Comparison of ENCODE assay signal across 10 mouse cellular contexts in genomic region chr12:108365340-108365739, GRCm38 (mm10). TPM values are rescaled to one million over a fixed set of nuclear protein-coding genes. Genes with fewer than 3 reads are reported as not detected.
DNase-seq lines count a peak whose midpoint lies in the region; ATAC-seq and TF ChIP-seq lines count a peak whose summit lies in the region.
"Had no signal": no experiment of that assay in that cellular context is flagged by ENCODE, and none has a peak within 500 bp of the region (broad histone marks: within the 10 kb centered on the region; RNA-seq: fewer than 3 reads in every experiment).

No protein-coding gene starts in this region.

- TF ChIP-seq CTCF in layer of hippocampus, adult 2 months (conservative IDR thresholded peaks at IDR 0.05), result peak; percentile 53
- TF ChIP-seq CTCF in brain, embryonic 14.5 days (IDR thresholded peaks at IDR 0.05; ENCODE audit: borderline replicate concordance, extremely low read depth, insufficient read depth, insufficient read length), result peak; percentile 21; the same call in 1 of the 2 replicates
- peak; percentile 63 for TF ChIP-seq CTCF in stomach, postnatal 0 days (IDR thresholded peaks at IDR 0.05; ENCODE audit: low read depth)

- peak; percentile 70 for TF ChIP-seq EP300 in stomach, postnatal 0 days (optimal IDR thresholded peaks at IDR 0.05)

- ATAC-seq in stomach, postnatal 0 days (ENCODE audit: low FRiP score, low TSS enrichment), result peak; percentile 81
- ATAC-seq in megakaryocyte-erythroid progenitor cell, adult 5-6 weeks (replicated peaks; ENCODE audit: low FRiP score, low TSS enrichment, poor library complexity, severe bottlenecking), result no peak

- no peak for DNase-seq in layer of hippocampus, adult 2 months (ENCODE audit: low spot score in 2 of 2)
- DNase-seq in layer of hippocampus, adult 9-11 months, result no peak
- DNase-seq in brain, embryonic 14.5 days (ENCODE audit: low read depth), result peak; percentile 75
- peak; percentile 50 to 76 for DNase-seq in gastrocnemius, postnatal 4 days (ENCODE audit: low spot score in 2 of 2)
- peak; percentile 79 for DNase-seq in kidney, postnatal 10 days
- DNase-seq in stomach, postnatal 0 days (ENCODE audit: low spot score), result peak; percentile 85
- DNase-seq in thymus, postnatal 4 days, result no peak

- H3K4me2 ChIP-seq in stomach, postnatal 0 days (replicated peaks; ENCODE audit: low read depth), result no peak overlapping the region
- H3K4me2 ChIP-seq: midbrain, embryonic 12.5 days had no signal

- H3K4me1 ChIP-seq in stomach, postnatal 0 days (replicated peaks; ENCODE audit: control insufficient read depth, insufficient read depth), result no peaks in the 10 kb centered on the region

- no peak overlapping the region for H3K4me3 ChIP-seq in layer of hippocampus, adult 2 months
- H3K4me3 ChIP-seq in stomach, postnatal 0 days (ENCODE audit: low read depth, low read length), result no peak overlapping the region
- H3K4me3 ChIP-seq: erythroblast, embryonic 14.5 days; midbrain, embryonic 12.5 days had no signal

- 10% methylated on average over 3 of the region's 3 CpGs for WGBS in stomach, postnatal 0 days

- H3K9me3 ChIP-seq in stomach, postnatal 0 days (ENCODE audit: control insufficient read depth, low read length), result no peaks in the 10 kb centered on the region
- H3K9me3 ChIP-seq: midbrain, embryonic 12.5 days had no signal

- no peaks in the 10 kb centered on the region for H3K36me3 ChIP-seq in stomach, postnatal 0 days (ENCODE audit: control insufficient read depth, insufficient read depth, low read length)
- H3K36me3 ChIP-seq: midbrain, embryonic 12.5 days had no signal

- H3K27ac ChIP-seq in layer of hippocampus, adult 2 months, result no peak overlapping the region
- H3K27ac ChIP-seq in stomach, postnatal 0 days (replicated peaks), result peak overlapping the region; percentile 75
- H3K27ac ChIP-seq: midbrain, embryonic 12.5 days had no signal

- H3K9ac ChIP-seq in stomach, postnatal 0 days (ENCODE audit: low read length), result no peak overlapping the region
- H3K9ac ChIP-seq: midbrain, embryonic 12.5 days had no signal

- H3K27me3 ChIP-seq in stomach, postnatal 0 days (ENCODE audit: control insufficient read depth, insufficient read depth, low read length), result no peaks in the 10 kb centered on the region
- H3K27me3 ChIP-seq: midbrain, embryonic 12.5 days had no signal

- no peak for TF ChIP-seq POLR2A in brain, embryonic 14.5 days (IDR thresholded peaks at IDR 0.05; ENCODE audit: borderline replicate concordance, extremely low read depth, insufficient read depth, insufficient read length, poor library complexity, severe bottlenecking)

RNA-seq across cellular contexts. Expression of gene Eml1, which starts 5.4 kb away (rescaled TPM):
- 10 to 100 TPM; 46.6 to 47.4 TPM for total RNA-seq in layer of hippocampus, adult 2 months (2021)
- 40.9 and 45.6 TPM in 2 replicates for polyA plus RNA-seq in brain, embryonic 14.5 days (2012; rRNA removed)
- 100 to 1,000 TPM; 103 to 112 TPM for total RNA-seq in gastrocnemius, postnatal 4 days (2021)
- polyA plus RNA-seq in stomach, postnatal 0 days (2015; fragmentation: Nextera tagmentation; extraction: Ambion mirVana), result 53.8 and 54.6 TPM in 2 replicates
- not detected in 2 replicates for total RNA-seq in megakaryocyte-erythroid progenitor cell, adult 5-6 weeks (2014; fragmentation: Nextera tagmentation)
- not detected in 2 replicates for total RNA-seq in megakaryocyte-erythroid progenitor cell, adult 5-6 weeks (2017)

RNA-seq across cellular contexts. Expression of gene Cyp46a1, which starts 31.2 kb away (rescaled TPM):
- total RNA-seq in layer of hippocampus, adult 2 months (2021), result 100 to 1,000 TPM; 169 TPM
- polyA plus RNA-seq in brain, embryonic 14.5 days (2012; rRNA removed), result 31.0 and 52.6 TPM in 2 replicates
- total RNA-seq in gastrocnemius, postnatal 4 days (2021), result 1 to 10 TPM; 1.9 to 2.4 TPM
- polyA plus RNA-seq in stomach, postnatal 0 days (2015; fragmentation: Nextera tagmentation; extraction: Ambion mirVana), result 1.3 and 2.1 TPM in 2 replicates
- 1.0 TPM in 1 of 2 replicates, not detected in the other for total RNA-seq in megakaryocyte-erythroid progenitor cell, adult 5-6 weeks (2014; fragmentation: Nextera tagmentation)
- total RNA-seq in megakaryocyte-erythroid progenitor cell, adult 5-6 weeks (2017), result 0.23 TPM in 1 of 2 replicates, not detected in the other
- polyA plus RNA-seq: erythroblast, embryonic 14.5 days had no signal

RNA-seq across cellular contexts. Expression of gene Hhipl1, which starts 59.3 kb away (rescaled TPM):
- 1 to 10 TPM; 5.1 to 6.4 TPM for total RNA-seq in layer of hippocampus, adult 2 months (2021)
- polyA plus RNA-seq in brain, embryonic 14.5 days (2012; rRNA removed), result 3.9 and 4.3 TPM in 2 replicates
- total RNA-seq in gastrocnemius, postnatal 4 days (2021), result 1 to 10 TPM in 1 of 2 experiments, under 1 TPM in 1; 0.74 to 1.0 TPM
- polyA plus RNA-seq in stomach, postnatal 0 days (2015; fragmentation: Nextera tagmentation; extraction: Ambion mirVana), result 0.23 and 0.24 TPM in 2 replicates
- not detected in 2 replicates for total RNA-seq in megakaryocyte-erythroid progenitor cell, adult 5-6 weeks (2014; fragmentation: Nextera tagmentation)
- not detected in 2 replicates for total RNA-seq in megakaryocyte-erythroid progenitor cell, adult 5-6 weeks (2017)
- polyA plus RNA-seq: erythroblast, embryonic 14.5 days had no signal

Comparison
In these comparisons a context has a peak if more than half of its experiments do, and no peak if none do; other contexts are left out.
1. DNase-seq: peak in brain, embryonic 14.5 days (single experiment), gastrocnemius, postnatal 4 days (2 of 2), kidney, postnatal 10 days (single experiment) and stomach, postnatal 0 days (single experiment); none in layer of hippocampus, adult 2 months (0 of 2), layer of hippocampus, adult 9-11 months (single experiment) and thymus, postnatal 4 days (single experiment).
2. RNA of gene Eml1, which starts 5.4 kb away (total RNA-seq): 103 to 112 TPM in gastrocnemius, postnatal 4 days and 46.6 to 47.4 TPM in layer of hippocampus, adult 2 months; not detected in megakaryocyte-erythroid progenitor cell, adult 5-6 weeks; every median in the first group is over 10 times any median in the second.
3. RNA of gene Cyp46a1, which starts 31.2 kb away (total RNA-seq): 169 TPM in layer of hippocampus, adult 2 months; 1.9 to 2.4 TPM in gastrocnemius, postnatal 4 days and 0.23 to 1.0 TPM in megakaryocyte-erythroid progenitor cell, adult 5-6 weeks; every median in the first group is over 10 times any median in the second.
4. Peak in every context shown above with its lines, with median percentiles within 50 percentile points of each other: CTCF ChIP-seq.